Mouse (Mus musculus): ENCODE measurements around the gene Wfdc2. TPM values are rescaled to one million over a fixed set of nuclear protein-coding genes. Genes with fewer than 3 reads are reported as not detected.

The Wfdc2 gene
- total RNA-seq, 4 experiments from 2014 or later = not detected

Other genes starting within 250 kb of the Wfdc2 start
- not detected for gene Svs6, start 245.7 kb upstream of the Wfdc2 start, total RNA-seq (2022)
- 1 to 10 TPM in 3 of 4 experiments, under 1 TPM in 1; 0.51 to 2.4 (median 2.3) TPM for gene Svs5, start 229.7 kb upstream of the Wfdc2 start, total RNA-seq (2022)
- gene Slpi, start 173.3 kb upstream of the Wfdc2 start, total RNA-seq (2022) = 10 to 100 TPM in 3 of 4 experiments, 1 to 10 TPM in 1; 8.5 to 24.2 (median 22.2) TPM
- gene Rbpjl, start 159.3 kb upstream of the Wfdc2 start, total RNA-seq (2022) = not detected
- gene Matn4, start 157.3 kb upstream of the Wfdc2 start, total RNA-seq (2022) = under 1 TPM; 0.38 to 0.81 (median 0.67) TPM
- 100 to 1,000 TPM in 2 of 4 experiments, 10 to 100 TPM in 2; 89.0 to 114 (median 105) TPM for gene Sdc4, start 118.5 kb upstream of the Wfdc2 start, total RNA-seq (2022)
- gene Sys1, start 105.4 kb upstream of the Wfdc2 start, total RNA-seq (2022) = 10 to 100 TPM; 26.2 to 34.8 (median 30.9) TPM
- 1 to 10 TPM in 3 of 4 experiments, not detected in 1; 2.3 to 7.3 (median 4.6) TPM for gene Gm20458, start 101.4 kb upstream of the Wfdc2 start, total RNA-seq (2022)
- not detected for gene Trp53tg5, start 88.7 kb upstream of the Wfdc2 start, total RNA-seq (2022)
- 10 to 100 TPM in 2 of 4 experiments, 1 to 10 TPM in 2; 5.4 to 18.3 (median 11.6) TPM for gene Dbndd2, start 76.3 kb upstream of the Wfdc2 start, total RNA-seq (2022)
- gene Pigt, start 64.9 kb upstream of the Wfdc2 start, total RNA-seq (2022) = 10 to 100 TPM; 75.7 to 93.8 (median 88.6) TPM
- gene Spint3, start 11.0 kb downstream of the Wfdc2 start, total RNA-seq (2022) = not detected
- gene Wfdc6a, start 23.0 kb downstream of the Wfdc2 start, total RNA-seq (2022) = under 1 TPM; 0.38 to 0.77 (median 0.52) TPM
- not detected for gene Eppin, start 31.2 kb downstream of the Wfdc2 start, total RNA-seq (2022)
- not detected for gene Wfdc6b, start 51.1 kb downstream of the Wfdc2 start, total RNA-seq (2022)
- under 1 TPM in 2 of 4 experiments, not detected in 2; 0.35 to 0.89 TPM for gene Wfdc8, start 51.2 kb downstream of the Wfdc2 start, total RNA-seq (2022)
- gene Wfdc16, start 76.4 kb downstream of the Wfdc2 start, total RNA-seq (2022) = not detected
- gene Wfdc10, start 93.6 kb downstream of the Wfdc2 start, total RNA-seq (2022) = not detected
- not detected for gene Wfdc9, start 94.2 kb downstream of the Wfdc2 start, total RNA-seq (2022)
- not detected for gene Wfdc11, start 111.7 kb downstream of the Wfdc2 start, total RNA-seq (2022)
- not detected for gene Wfdc13, start 122.7 kb downstream of the Wfdc2 start, total RNA-seq (2022)
- gene Spint4, start 136.1 kb downstream of the Wfdc2 start, total RNA-seq (2022) = not detected
- gene Spint5, start 152.9 kb downstream of the Wfdc2 start, total RNA-seq (2022) = not detected
- gene Wfdc3, start 183.5 kb downstream of the Wfdc2 start, total RNA-seq (2022) = under 1 TPM; 0.31 to 0.71 (median 0.49) TPM
- 10 to 100 TPM; 35.2 to 52.1 (median 46.1) TPM for gene Dnttip1, start 183.6 kb downstream of the Wfdc2 start, total RNA-seq (2022)
- gene Ube2c, start 207.5 kb downstream of the Wfdc2 start, total RNA-seq (2022) = 1 to 10 TPM; 1.1 to 5.1 (median 2.0) TPM
- not detected for gene Tnnc2, start 217.6 kb downstream of the Wfdc2 start, total RNA-seq (2022)
- gene Snx21, start 223.4 kb downstream of the Wfdc2 start, total RNA-seq (2022) = 10 to 100 TPM; 34.5 to 58.3 (median 46.7) TPM
- 10 to 100 TPM; 32.9 to 46.5 (median 39.6) TPM for gene Acot8, start 242.5 kb downstream of the Wfdc2 start, total RNA-seq (2022)
- 1 to 10 TPM; 4.0 to 6.7 (median 5.7) TPM for gene Zswim3, start 242.7 kb downstream of the Wfdc2 start, total RNA-seq (2022)

All from adrenal gland, adult 8-10 months (tissue).